Mouse (Mus musculus) lung, postnatal 0 days (tissue): ENCODE data around the gene Rnf144b.

Experiments
- CTCF ChIP-seq: IDR thresholded peaks from 2 replicates; pipeline ENCODE4 v1.5.1; 2016; ENCODE audit warnings: antibody characterized with exemption, mild to moderate bottlenecking
- EP300 ChIP-seq: IDR thresholded peaks from 2 replicates; pipeline ENCODE4 v1.6.1; 2016; ENCODE audit warnings: antibody characterized with exemption, mild to moderate bottlenecking, control low read depth

DNA sequence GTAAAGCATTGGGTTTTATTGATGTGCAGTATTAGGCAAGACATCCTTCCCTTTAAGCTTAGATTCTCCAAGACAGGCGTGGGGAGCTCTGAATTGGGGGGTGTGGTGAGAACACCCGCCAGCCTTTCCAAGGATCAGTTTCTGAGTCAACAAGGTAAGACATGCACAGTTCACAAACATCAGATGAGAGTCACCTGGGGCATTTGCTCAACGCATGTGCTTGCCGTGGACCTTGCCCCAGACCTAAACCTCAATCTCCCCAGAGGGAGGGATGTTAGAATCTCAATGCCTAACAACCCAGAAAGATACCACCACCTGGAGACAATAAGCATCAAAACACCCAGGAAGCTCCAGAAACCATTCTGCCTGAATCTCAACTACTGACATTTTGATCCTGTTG lies 47.6 kb downstream of the Rnf144b start:
- TF ChIP-seq EP300 (no peak), CTCF (no peak)
